Mouse (Mus musculus): Measurements from ENCODE around the gene Tns1.

Gene Tns1

DNA sequence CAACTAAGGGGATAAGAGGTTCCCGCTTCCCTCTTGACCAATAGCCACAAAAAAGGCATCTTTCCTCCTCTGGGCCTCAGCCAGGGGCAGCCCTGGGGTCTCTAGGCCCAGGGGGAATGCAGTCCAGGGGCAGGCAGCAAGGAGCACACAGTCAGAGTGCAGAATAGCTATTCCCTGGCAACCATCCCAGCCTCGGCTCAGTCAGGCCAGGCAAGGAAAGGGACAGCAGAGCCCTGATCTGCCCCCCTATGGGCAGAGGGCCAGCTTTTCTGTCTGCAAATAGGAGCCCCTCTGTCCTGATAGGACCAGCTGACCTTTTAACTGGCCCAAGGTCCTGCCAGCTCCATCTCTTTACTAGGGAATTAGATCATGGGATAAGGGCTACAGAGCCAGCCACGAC is 145.0 kb downstream of the Tns1 start:
- no peak for DNase-seq

DNA sequence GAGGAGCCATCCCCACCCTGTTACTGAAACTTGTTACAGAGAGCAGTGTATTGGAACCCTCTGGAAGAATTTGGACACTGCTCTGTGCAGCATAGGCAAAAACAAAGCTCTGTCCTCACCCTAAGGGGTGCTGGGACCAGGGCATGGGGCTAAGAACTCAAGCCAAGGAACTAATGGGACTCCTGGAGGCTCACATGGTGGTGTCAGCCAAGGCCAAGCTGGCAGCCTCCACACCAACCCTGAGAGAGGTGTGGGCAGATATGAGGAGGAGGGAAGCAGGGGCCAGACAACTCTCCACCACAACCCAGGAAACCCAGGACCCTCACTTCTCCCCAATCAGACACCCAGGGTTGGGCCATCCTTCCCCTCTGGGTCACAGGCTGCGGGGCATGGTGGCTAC is 145.7 kb downstream of the Tns1 start:
- no peak for DNase-seq

GRCm38 (mm10) chr1:73973992-73974391 is 150.3 kb downstream of the Tns1 start:
- no peak for DNase-seq

- DNase-seq, result no peak
These were observed 151.5 kb downstream of the Tns1 start for GRCm38 (mm10) chr1:73972726-73973125.

DNA sequence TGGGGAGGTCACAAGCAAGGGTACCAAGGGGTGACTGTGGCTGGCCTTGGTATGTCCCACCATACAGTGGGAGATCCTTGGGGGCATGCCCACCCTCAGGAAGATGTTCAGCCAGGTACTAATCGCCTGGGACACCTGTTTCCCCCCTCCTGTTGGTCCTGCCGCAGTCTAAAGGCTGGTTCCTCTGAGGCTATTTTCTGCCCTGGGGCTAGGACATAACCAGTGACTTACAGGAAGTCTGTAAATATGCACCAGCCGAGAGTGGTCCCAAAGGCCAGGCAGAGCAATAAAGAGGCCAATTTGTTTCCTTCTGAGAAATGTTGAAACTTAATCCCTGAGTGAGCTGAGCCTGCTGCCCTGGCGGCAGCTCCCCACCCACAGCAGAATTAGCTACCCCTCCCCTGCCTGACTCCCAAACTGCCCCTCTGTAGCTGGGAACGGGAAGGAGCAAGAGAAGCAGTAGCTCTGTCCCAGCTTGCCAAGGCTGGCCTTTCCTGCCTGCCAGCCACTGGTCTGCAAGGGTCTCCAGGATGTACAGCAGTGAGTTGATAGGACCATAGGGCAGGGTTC is 154.0 kb downstream of the Tns1 start:
- DNase-seq, result no peak

GRCm38 (mm10) chr1:73968712-73969511 is 155.3 kb downstream of the Tns1 start:
- DNase-seq, result no peak

GRCm38 (mm10) chr1:73966411-73967238 is 157.6 kb downstream of the Tns1 start:
- DNase-seq, result no peak

DNA sequence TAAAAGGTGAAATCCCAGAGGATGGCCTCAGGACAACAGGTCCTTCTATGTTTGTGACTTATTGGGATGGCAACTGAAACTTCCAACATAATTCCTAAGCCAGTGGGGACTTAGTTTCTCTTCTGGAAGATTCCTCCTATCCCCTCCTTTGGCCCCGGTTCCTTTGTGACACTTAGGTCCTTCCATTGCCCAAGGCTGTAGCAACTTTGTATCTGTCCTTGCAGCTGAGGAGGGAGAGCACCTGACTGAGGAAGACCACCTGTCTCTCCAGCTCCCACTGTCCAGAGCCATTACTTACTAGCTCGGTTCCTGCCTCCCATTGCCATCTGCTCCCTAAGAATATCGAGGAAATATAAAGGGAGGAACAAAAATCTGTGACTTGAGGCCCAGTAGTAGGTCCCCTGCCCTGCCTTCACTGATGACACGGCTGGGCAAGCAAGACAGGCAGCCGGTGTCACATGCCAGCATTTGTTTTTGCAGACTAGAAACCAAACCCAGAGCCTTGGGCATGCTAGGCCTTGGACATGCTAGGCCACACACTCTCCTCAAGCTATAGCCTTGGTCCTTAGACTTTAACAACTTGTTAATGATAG is 160.0 kb downstream of the Tns1 start:
- DNase-seq, result no peak

GRCm38 (mm10) chr1:73963626-73964025 is 160.6 kb downstream of the Tns1 start:
- no peak for DNase-seq

- no peak for DNase-seq
These were observed 161.4 kb downstream of the Tns1 start for GRCm38 (mm10) chr1:73962668-73963371.

GRCm38 (mm10) chr1:73962049-73962448 is 162.2 kb downstream of the Tns1 start:
- no peak for DNase-seq

- no peak for DNase-seq
These were observed 164.5 kb downstream of the Tns1 start for GRCm38 (mm10) chr1:73959758-73960157.

- no peak for DNase-seq
These were observed 164.9 kb downstream of the Tns1 start for GRCm38 (mm10) chr1:73959344-73959743.

- no peak for DNase-seq
These were observed 165.9 kb downstream of the Tns1 start for GRCm38 (mm10) chr1:73958210-73958983.

DNA sequence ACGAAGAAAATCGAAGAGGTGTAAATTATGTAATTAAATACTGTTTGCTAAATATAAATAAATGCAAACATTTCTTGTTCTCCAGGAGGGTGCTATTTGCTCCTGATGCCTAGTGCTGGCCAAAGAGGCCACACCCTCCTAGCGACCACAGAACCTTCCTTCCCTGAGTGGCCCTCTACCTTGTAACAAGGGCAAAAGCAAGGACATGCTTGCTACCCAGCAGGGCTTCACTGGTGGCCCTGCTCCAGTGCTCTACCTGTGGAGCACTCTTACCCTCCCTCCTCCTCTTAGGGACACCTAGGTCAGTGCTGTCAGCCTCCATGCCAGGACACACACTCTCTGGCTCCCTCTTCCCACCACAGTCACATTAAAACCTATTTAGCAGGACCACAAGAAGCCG is 166.8 kb downstream of the Tns1 start:
- no peak for DNase-seq

- no peak for DNase-seq
These were observed 167.9 kb downstream of the Tns1 start for GRCm38 (mm10) chr1:73956320-73956719.

GRCm38 (mm10) chr1:73955259-73955842 is 168.9 kb downstream of the Tns1 start:
- DNase-seq, result no peak

GRCm38 (mm10) chr1:73954614-73955013 is 169.6 kb downstream of the Tns1 start:
- DNase-seq, result no peak

DNA sequence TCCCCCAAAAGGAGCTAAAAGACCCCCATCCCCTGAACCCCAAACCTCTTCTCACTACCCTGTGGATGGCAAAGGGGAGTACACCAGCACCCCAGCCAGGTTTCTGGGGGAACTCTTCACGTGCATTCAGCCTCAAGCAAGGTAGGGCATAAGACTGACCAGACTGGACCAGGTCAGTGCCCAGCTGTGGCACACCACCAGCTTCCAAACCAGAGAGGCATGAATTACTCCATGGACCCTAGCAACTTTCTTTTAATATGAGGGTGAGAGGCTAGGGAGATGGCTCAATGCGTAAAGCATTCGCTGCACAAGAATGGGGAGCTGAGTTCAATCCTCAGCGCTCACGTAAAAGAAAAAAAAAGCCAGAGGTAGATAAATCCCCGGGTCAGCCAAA is 170.2 kb downstream of the Tns1 start:
- DNase-seq, result no peak

- DNase-seq, result no peak
These were observed 170.8 kb downstream of the Tns1 start for GRCm38 (mm10) chr1:73953317-73954014.

DNA sequence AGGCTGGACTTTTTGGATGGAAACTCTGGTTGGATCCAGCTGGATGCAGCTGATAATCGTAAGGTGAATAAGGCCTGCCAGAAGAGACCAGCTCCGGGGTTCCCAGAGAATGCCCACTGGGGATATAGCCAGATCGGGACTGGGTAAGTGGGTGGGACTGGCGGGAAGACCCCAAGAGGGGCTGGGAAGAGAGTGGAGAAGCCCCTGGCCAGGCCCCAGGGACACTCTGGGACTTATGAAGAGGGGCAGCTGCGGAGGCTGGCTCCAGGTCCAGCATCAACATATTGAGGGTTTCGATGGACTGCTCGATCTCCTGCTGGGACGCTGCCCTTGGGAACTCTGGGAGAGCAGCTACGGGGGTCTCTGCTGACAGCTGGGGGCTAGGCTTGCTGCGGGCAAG is 171.7 kb downstream of the Tns1 start:
- DNase-seq, result no peak
